Mouse (Mus musculus): ENCODE results near the gene Spata21.

GRCm38 (mm10) chr4:141098935-141099334, 10.8 kb downstream of the Spata21 start:
- TF ChIP-seq EP300 (optimal IDR thresholded peaks at IDR 0.05), result no peak
- TF ChIP-seq CTCF (IDR thresholded peaks at IDR 0.05; ENCODE audit: low read depth), result no peak

All from stomach, postnatal 0 days (tissue).